Mouse (Mus musculus) stomach, embryonic 15.5 days (tissue): Measurements from ENCODE around the gene Hist1h4m. TPM values are rescaled to one million over a fixed set of nuclear protein-coding genes. Genes with fewer than 3 reads are reported as not detected.
"Not testable (repeated sequence)": the region's sequence is repeated elsewhere in the genome, so short reads cannot be mapped to it uniquely, and the experiment has no call there.

ENCODE experiments used
- ATAC-seq: fragments of 200-750 bp; cut with Nextera tagmentation; 2 replicates; pipeline ENCODE4 v1.8.0; 2017; ENCODE audit warnings: low read depth, moderate number of reproducible peaks, moderate TSS enrichment; ENCODE audit not compliant: insufficient read depth, low FRiP score
- H3K27ac ChIP-seq: fragments of 300-500 bp; sonication (generic); 2 replicates; pipeline ENCODE4 v1.5.1; 2015; ENCODE audit warnings: mild to moderate bottlenecking, inconsistent platforms
- H3K27me3 ChIP-seq: fragments of 300-500 bp; sonication (generic); replicated peaks from 2 replicates; pipeline ENCODE4 v1.6.1; 2015; ENCODE audit warnings: inconsistent platforms
- H3K36me3 ChIP-seq: fragments of 300-500 bp; sonication (generic); 2 replicates; pipeline ENCODE4 v1.6.1; 2015; ENCODE audit warnings: inconsistent platforms
- H3K4me1 ChIP-seq: fragments of 300-500 bp; sonication (generic); 2 replicates; pipeline ENCODE4 v1.6.1; 2015; ENCODE audit warnings: inconsistent platforms
- H3K4me2 ChIP-seq: fragments of 300-500 bp; sonication (generic); 2 replicates; pipeline ENCODE4 v1.6.1; 2015; ENCODE audit warnings: mild to moderate bottlenecking, inconsistent platforms
- H3K4me3 ChIP-seq: fragments of 300-500 bp; sonication (generic); replicated peaks from 2 replicates; pipeline ENCODE4 v1.5.1; 2015; ENCODE audit warnings: inconsistent platforms
- H3K9ac ChIP-seq: fragments of 300-500 bp; sonication (generic); 2 replicates; pipeline ENCODE4 v1.6.1; 2015; ENCODE audit warnings: inconsistent platforms
- H3K9me3 ChIP-seq: fragments of 300-500 bp; sonication (generic); 2 replicates; pipeline ENCODE4 v1.6.1; 2016; ENCODE audit warnings: inconsistent platforms
- WGBS: fragments of 180-500 bp; shearing (Covaris S2); methylation state at CpG from one replicate; pipeline ENCODE4 v1.1.7; 2015; 5-methylcytosine and 5-hydroxymethylcytosine counted together
- polyA plus RNA-seq: library from polyadenylated mRNA; unstranded; fragments of >200 nt; fragmentation: Nextera tagmentation; extraction: Ambion mirVana; gene quantifications from 2 replicates; pipeline ENCODE4 v1.2.1, GENCODE M21; 2015

The Hist1h4m gene
- polyA plus RNA-seq = 0.68 TPM in 1 of 2 replicates, not detected in the other

DNA sequence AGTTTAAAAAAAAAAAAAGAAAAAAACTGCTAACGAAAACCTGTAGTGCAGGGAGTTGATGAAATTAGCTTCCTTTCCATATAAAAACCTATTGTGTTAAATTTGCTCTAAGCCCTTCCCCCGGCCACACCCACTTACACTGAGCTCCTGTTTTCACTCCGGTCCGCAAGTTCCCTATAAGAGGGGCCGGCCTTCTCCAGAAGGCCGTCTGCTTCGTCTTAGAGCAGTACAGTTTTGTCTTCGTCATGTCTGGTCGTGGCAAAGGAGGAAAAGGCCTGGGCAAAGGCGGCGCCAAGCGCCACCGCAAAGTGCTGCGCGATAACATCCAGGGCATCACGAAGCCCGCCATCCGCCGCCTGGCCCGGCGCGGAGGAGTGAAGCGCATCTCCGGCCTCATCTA, at the start of gene Hist1h4m:
Gene Hist1h4m, plus strand, starts transcription at position 208 of the 400 bp plus-strand sequence.
- not testable (repeated sequence) for H3K4me3 ChIP-seq
- no CpG with 5 or more reads among the region's 24 CpGs for WGBS
- peak; percentile 40; the same call in 1 of the 2 replicates for ATAC-seq

GRCm38 (mm10) chr13:21778814-21779766, 32.5 kb upstream of the Hist1h4m start:
- ATAC-seq = peak; percentile 82
- H3K27ac ChIP-seq = peak overlapping the region; percentile 97
- H3K27me3 ChIP-seq = no peaks in the 10 kb centered on the region
- 3% methylated on average over 33 of the region's 33 CpGs for WGBS
- no peaks in the 10 kb centered on the region for H3K9me3 ChIP-seq
- peaks cover 10% of the 10 kb centered on the region for H3K4me1 ChIP-seq
- H3K4me2 ChIP-seq = peak overlapping the region; percentile 92
- H3K4me3 ChIP-seq = peak overlapping the region; percentile 58
- H3K9ac ChIP-seq = peak overlapping the region; percentile 71
- no peaks in the 10 kb centered on the region for H3K36me3 ChIP-seq

More for the DNA sequence above, at the start of gene Hist1h4m:
- not testable (repeated sequence) for H3K4me1 ChIP-seq, H3K27ac ChIP-seq, H3K9me3 ChIP-seq, H3K36me3 ChIP-seq, H3K27me3 ChIP-seq, H3K9ac ChIP-seq
- H3K4me2 ChIP-seq = peak within 1 kb of the TSS; percentile 44

GRCm38 (mm10) chr13:21779767-21780731, 31.5 kb upstream of the Hist1h4m start, which contains the start of gene Hist1h1b:
TSS of gene Hist1h1b (minus strand) at chr13:21780625.
- Histone ChIP-seq H3K27ac (peak within 1 kb of the TSS; percentile 97), H3K27me3 (no peaks in the 10 kb centered on the region), H3K4me2 (peak within 1 kb of the TSS; percentile 92), H3K9me3 (no peaks in the 10 kb centered on the region), H3K36me3 (no peaks in the 10 kb centered on the region), H3K4me1 (peaks cover 14% of the 10 kb centered on the region), H3K9ac (peak within 1 kb of the TSS; percentile 71), H3K4me3 (peak within 1 kb of the TSS; percentile 58)
- WGBS = under 1% methylated on average over 44 of the region's 44 CpGs
- peak; percentile 37; the same call in 1 of the 2 replicates for ATAC-seq

DNA sequence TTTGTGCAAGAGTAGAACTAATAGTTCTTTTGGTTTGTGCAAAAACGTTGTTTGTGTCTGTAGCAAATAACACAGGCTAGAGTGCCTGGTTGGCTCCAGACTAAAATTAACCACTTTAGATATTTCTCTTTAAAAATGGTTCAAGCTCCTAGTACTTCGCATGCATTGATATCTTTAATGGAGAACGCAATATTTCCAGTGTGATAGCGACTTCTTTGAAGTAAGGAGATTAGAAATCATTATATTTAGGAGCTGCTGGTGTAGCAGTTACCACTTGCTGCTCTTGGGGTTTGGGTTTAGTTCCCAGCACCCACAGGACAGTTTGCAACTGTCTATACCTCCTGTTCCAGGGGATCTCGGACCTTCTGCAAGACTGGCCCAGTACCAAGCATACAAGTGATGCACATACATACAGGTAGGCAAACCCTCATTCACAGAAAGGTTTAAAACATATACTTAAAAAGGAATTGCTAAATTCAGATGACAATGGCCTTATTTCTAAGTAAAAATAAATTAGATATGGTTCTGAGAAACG, 30.5 kb upstream of the Hist1h4m start:
- no peaks in the 10 kb centered on the region for H3K9me3 ChIP-seq
- H3K4me2 ChIP-seq = peak overlapping the region; percentile 92
- peaks cover 14% of the 10 kb centered on the region for H3K4me1 ChIP-seq
- no peaks in the 10 kb centered on the region for H3K36me3 ChIP-seq
- peak overlapping the region; percentile 97 for H3K27ac ChIP-seq
- H3K27me3 ChIP-seq = no peaks in the 10 kb centered on the region
- peak overlapping the region; percentile 58 for H3K4me3 ChIP-seq
- peak overlapping the region; percentile 71; the same call in 1 of the 2 replicates for H3K9ac ChIP-seq
- ATAC-seq = no peak
- WGBS = 34% methylated on average over 6 of the region's 6 CpGs

GRCm38 (mm10) chr13:21781639-21782038, 29.9 kb upstream of the Hist1h4m start:
- Histone ChIP-seq H3K4me1 (peaks cover 14% of the 10 kb centered on the region), H3K36me3 (no peaks in the 10 kb centered on the region), H3K27me3 (no peaks in the 10 kb centered on the region), H3K4me3 (no peak overlapping the region), H3K9me3 (no peaks in the 10 kb centered on the region), H3K4me2 (no peak overlapping the region), H3K27ac (no peak overlapping the region), H3K9ac (no peak overlapping the region)
- no peak for ATAC-seq
- 92% methylated on average over 1 of the region's 1 CpGs for WGBS

DNA sequence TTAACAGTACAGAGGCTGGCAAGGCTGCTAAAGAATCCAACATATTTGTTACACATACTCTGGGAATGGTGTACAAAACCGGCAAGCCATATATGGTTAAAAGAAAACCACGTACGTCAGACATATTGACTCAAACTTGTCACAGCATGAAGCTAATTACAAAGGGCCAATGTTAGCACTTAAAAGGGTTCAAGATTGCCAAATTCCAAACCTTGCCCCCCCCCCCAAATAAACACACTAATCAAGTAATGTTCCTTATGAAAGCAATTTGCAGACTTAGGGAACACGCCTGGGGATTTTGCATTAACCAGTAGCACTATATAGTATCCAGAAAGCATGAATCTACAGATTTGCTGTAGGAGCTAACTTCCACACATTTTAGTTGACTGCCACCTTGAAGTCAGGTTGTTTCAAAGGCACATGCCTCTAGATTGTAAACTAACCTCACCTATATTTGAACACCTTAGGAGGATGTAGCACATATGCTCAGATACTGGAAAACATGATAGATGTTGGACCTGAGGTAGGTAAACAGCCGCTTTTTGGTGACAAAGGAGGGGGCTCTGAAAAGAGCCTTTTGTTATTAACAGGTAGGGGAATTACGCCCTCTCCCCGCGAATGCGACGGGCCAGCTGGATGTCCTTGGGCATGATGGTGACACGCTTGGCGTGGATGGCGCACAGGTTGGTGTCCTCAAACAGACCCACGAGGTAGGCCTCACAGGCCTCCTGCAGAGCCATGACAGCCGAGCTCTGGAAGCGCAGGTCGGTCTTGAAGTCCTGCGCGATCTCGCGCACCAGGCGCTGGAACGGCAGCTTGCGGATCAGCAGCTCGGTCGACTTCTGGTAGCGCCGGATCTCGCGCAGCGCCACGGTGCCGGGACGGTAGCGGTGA, 28.9 kb upstream of the Hist1h4m start:
- peak overlapping the region; percentile 69 for H3K4me2 ChIP-seq
- H3K4me3 ChIP-seq = peak overlapping the region; percentile 46
- H3K27ac ChIP-seq = peak overlapping the region; percentile 90
- H3K36me3 ChIP-seq, H3K27me3 ChIP-seq, ATAC-seq, H3K9me3 ChIP-seq: not testable (repeated sequence)
- H3K4me1 ChIP-seq = peaks cover 14% of the 10 kb centered on the region
- peak overlapping the region; percentile 56 for H3K9ac ChIP-seq
- WGBS = under 1% methylated on average over 19 of the region's 35 CpGs

DNA sequence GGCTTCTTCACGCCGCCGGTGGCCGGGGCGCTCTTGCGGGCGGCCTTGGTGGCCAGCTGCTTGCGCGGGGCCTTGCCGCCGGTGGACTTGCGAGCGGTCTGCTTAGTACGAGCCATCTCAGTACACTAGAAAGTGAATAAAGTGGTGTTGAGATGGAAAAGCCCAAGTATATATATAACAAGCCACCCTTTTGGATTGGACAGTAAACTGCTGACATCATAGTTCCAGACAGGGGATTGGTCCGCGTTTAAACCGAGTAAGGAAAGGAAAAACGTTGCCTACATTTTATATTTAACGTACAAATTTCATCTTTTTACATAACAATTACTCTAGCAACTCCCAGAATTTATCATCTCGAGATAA, 28.3 kb upstream of the Hist1h4m start, which contains the start of gene Hist1h3i:
Gene Hist1h3i, minus strand, starts transcription at position 116 of the 363 bp plus-strand sequence.
- 0% methylated on average over 17 of the region's 20 CpGs for WGBS
- Histone ChIP-seq H3K27ac (peak within 1 kb of the TSS; percentile 90), H3K4me2 (peak within 1 kb of the TSS; percentile 69), H3K4me3 (peak within 1 kb of the TSS; percentile 46), H3K4me1 (peaks cover 14% of the 10 kb centered on the region), H3K27me3 (no peaks in the 10 kb centered on the region), H3K9ac (peak within 1 kb of the TSS; percentile 56), H3K36me3 (no peaks in the 10 kb centered on the region), H3K9me3 (no peaks in the 10 kb centered on the region)
- peak; percentile 59 for ATAC-seq

DNA sequence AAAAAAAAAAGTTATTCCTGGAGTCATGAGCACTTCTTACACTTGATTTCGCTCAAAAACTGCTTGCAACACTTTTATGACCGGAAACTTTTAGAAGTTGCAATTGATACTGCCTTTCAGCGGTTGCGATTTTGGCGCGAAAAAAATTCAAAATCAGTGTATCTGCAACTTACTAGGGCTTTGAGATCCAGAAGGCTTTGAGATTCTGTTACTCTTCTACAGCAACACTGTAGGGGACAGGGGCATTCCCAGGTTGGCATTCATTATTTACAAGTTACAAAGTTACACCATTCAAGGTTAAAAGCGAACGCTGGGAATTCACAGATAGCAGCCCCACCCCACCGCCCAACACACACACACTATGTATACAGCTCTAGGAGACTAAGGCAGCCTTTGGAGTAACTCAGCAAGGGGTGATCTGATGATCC, 27.8 kb upstream of the Hist1h4m start:
- H3K4me2 ChIP-seq = peak overlapping the region; percentile 69
- peak overlapping the region; percentile 46 for H3K4me3 ChIP-seq
- no peaks in the 10 kb centered on the region for H3K27me3 ChIP-seq
- H3K9ac ChIP-seq = no peak overlapping the region; the same call in 1 of the 2 replicates
- WGBS = 2% methylated on average over 9 of the region's 9 CpGs
- no peaks in the 10 kb centered on the region for H3K36me3 ChIP-seq
- H3K9me3 ChIP-seq = no peaks in the 10 kb centered on the region
- peaks cover 14% of the 10 kb centered on the region for H3K4me1 ChIP-seq
- peak overlapping the region; percentile 89 for H3K27ac ChIP-seq
- ATAC-seq = no peak

DNA sequence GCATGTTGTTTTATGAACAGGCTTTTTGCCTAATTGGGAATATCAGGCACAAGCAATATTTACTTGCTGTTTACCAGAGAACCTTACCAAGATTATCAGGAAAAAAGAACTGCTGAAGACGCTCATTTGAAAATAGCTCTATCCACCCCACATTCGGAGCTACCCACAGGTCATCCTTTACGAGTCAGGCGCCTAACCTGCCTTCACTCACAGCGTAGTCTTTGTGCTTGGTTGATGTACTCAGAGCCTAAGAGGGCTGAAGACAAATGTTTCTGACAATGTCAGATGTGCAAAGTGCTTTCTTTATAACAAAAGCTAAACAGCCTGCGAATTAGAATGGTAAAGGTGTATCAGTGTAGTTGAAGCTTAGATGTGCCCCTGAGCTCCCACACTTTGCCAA, 27.2 kb upstream of the Hist1h4m start:
- H3K4me2 ChIP-seq = peak overlapping the region; percentile 69
- no peak overlapping the region; the same call in 1 of the 2 replicates for H3K4me3 ChIP-seq
- no peaks in the 10 kb centered on the region for H3K9me3 ChIP-seq
- 29% methylated on average over 6 of the region's 6 CpGs for WGBS
- no peak for ATAC-seq
- H3K9ac ChIP-seq = no peak overlapping the region
- H3K27ac ChIP-seq = peak overlapping the region; percentile 89
- H3K27me3 ChIP-seq = no peaks in the 10 kb centered on the region
- peaks cover 14% of the 10 kb centered on the region for H3K4me1 ChIP-seq
- no peaks in the 10 kb centered on the region for H3K36me3 ChIP-seq

- Histone ChIP-seq H3K4me2 (peak overlapping the region; percentile 57), H3K27ac (peak overlapping the region; percentile 89), H3K4me3 (peak overlapping the region; percentile 37), H3K36me3 (no peaks in the 10 kb centered on the region), H3K27me3 (no peaks in the 10 kb centered on the region), H3K9ac (no peak overlapping the region), H3K9me3 (no peaks in the 10 kb centered on the region), H3K4me1 (peaks cover 12% of the 10 kb centered on the region)
- ATAC-seq = no peak
- 6% methylated on average over 8 of the region's 8 CpGs for WGBS
These were observed 25.2 kb upstream of the Hist1h4m start for GRCm38 (mm10) chr13:21786189-21786898.
